Mouse (Mus musculus): ENCODE measurements around the gene 2310007B03Rik.
"Not testable (repeated sequence)": the region's sequence is repeated elsewhere in the genome, so short reads cannot be mapped to it uniquely, and the experiment has no call there.

2310007B03Rik gene

DNA sequence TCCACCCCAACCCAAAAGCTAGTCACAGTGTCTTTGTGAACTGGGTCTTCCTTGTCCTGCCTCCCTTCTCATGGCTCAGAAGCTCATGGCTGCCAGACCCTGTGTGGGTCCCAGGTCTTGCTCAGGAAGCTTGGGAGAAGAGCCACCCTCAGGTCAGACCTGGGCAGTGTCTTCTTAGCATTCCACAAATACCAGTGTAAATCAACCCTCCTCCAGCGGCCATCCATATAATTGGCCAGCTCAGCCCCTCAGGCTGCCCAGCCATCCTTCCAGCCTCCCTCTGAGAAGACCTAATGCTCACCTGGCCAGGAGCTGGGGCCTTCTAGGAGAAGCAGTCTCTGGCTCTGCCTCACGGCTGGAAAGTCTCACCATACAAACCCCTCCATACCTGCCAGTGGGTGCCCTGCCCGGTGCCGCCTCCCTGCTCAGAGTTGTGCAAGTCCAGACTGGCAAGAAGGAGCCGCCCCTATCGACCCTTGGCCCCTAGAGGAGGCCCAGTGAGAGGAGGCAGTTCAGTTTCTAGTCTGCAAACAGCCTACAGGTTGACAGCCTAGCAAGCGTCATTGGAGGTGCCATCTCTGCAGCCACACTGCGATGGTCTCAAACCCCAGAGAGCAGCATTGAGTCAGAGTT is at the start of gene 2310007B03Rik:
Gene 2310007B03Rik (minus strand): TSS at position 448 of the 633 bp plus-strand sequence.
- DNase-seq = peak; percentile 58 to 77

DNA sequence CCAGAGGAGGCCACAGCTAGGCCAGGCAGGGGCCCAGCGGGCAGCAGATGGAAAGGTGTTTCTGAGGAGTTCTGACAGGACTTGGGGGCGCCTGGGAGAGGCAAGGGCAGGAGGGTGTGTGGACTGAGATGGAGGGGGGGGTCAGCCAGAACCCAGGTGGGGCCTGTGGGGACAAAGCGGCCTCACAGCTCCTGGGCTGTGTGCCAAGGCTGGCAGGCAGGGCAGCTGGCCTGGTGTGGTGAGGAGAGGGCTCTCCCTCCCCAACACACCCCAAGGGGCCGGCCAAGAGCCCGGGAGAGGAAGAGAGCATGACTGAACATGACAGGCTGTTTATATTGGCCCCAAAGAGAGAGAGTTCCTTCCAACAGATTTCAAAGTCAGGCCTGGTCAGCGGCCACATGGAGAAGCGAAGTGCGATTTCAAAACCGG is 49.5 kb upstream of the 2310007B03Rik start:
- peak; percentile 40 to 67 for DNase-seq

DNA sequence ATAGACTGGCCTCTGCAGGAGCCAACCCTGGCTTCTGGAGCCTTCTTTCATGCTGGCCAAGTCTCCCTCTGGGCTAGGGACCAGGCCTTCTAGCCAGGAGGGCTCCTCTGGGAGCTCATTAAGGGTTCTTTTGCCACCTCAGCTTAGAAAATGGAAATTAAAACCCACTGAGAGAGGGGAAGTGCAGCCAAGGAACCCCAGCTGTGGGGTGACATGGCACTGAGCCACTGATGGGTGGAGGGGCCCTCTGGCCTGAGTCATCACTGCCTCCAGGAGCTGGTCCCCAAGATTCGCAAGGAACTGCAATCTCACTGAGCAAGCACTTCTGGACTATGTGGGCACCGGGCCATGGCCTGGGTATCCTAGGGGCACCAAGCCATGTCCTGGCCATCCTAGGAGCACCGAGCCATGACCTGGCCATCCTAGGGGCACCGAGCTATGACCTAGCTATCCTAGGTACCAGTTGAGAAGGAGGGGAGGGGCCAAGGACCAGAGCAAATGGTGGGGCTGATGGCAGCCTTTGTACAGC is 46.9 kb upstream of the 2310007B03Rik start:
- no peak for DNase-seq

GRCm38 (mm10) chr1:93206277-93206970 is 45.7 kb upstream of the 2310007B03Rik start:
- no peak for DNase-seq

- DNase-seq = no peak
Measured at GRCm38 (mm10) chr1:93197916-93198315, 37.2 kb upstream of the 2310007B03Rik start.

DNA sequence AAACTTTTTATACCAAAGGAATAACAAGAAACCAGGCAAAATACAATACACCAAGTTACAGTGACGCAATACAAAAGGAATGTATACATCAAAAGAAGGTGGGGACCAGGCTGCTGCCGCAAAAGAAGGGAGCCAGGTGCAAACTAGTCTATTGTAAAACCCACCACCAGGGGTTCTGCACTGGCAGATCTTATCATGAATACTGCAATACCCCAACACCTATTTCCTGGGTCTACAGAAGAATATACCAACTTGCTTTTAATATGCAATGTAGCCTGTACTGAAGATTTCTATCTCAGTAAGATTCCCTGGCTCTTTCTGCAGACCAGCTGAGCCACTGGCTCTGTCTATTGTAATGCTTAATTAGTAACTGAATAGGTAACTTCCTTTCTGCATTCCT is 36.7 kb upstream of the 2310007B03Rik start:
- not testable (repeated sequence) for DNase-seq

- no peak for DNase-seq
Measured at GRCm38 (mm10) chr1:93194961-93195360, 34.2 kb upstream of the 2310007B03Rik start.

GRCm38 (mm10) chr1:93190726-93191305 is 30.1 kb upstream of the 2310007B03Rik start:
- DNase-seq = no peak

DNA sequence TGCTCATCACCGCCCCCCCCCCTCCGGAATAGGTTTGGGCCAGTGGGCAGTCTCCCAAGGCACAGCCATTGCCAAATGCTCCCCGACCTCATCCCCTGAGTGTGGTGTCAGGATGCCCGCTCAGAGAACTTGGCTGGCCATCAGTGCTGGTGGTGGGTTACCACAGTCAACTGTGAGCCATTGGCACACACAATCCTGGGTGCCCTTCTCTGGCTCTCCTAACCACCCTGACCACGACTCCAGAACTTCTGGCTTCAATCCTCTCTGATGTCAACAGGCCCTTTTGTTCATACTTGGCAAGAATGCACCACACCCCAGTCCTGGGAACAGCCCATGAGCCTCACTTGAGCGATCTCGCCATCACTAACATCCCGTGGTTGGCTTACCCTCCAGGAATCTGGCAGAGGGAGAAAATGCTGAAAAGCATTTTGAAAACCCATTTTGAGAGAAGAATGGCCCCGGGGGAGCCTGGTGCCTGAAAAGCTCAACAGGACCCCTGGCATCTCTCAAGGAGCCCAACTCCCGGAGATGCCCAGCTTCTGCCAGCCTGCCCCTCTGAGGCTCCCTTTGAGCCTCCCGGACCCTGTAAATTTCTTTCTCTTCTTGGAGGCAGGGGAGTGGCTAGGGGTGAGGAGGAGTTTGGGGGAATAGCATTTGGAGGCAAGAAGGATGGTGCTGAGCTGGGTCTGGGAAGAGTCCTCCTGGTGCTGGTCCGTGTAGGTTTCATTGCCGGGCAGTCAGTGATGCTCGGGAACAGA is 23.5 kb upstream of the 2310007B03Rik start:
- no peak for DNase-seq

DNA sequence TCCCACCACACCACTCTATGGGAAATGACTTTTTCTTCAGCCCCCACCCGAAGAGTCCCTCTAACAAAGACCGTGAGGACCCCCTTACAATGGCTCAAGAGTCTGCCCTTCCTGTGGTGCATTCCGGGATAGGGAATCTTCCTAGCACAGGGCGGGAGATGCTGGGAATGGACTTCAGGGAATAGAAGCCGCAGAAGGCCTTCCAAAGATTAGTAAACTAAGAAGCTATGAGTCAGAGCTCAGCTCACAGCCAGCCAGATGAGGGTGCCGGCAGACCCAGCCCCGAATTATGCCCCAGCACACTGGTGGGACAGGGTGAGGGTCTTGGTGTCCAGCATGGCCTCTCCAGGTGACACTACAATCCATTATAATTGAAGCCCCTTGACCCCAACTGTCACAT is 21.5 kb upstream of the 2310007B03Rik start:
- no peak for DNase-seq

- DNase-seq = peak in 1 of 2 experiments; percentile 24
Measured at GRCm38 (mm10) chr1:93176525-93177332, 16.0 kb upstream of the 2310007B03Rik start.

GRCm38 (mm10) chr1:93175849-93176248 is 15.1 kb upstream of the 2310007B03Rik start:
- no peak for DNase-seq

- DNase-seq = peak; percentile 53 to 76
Measured at GRCm38 (mm10) chr1:93174399-93174798, 13.7 kb upstream of the 2310007B03Rik start.

- DNase-seq = no peak
Measured at GRCm38 (mm10) chr1:93173665-93174064, 12.9 kb upstream of the 2310007B03Rik start.

DNA sequence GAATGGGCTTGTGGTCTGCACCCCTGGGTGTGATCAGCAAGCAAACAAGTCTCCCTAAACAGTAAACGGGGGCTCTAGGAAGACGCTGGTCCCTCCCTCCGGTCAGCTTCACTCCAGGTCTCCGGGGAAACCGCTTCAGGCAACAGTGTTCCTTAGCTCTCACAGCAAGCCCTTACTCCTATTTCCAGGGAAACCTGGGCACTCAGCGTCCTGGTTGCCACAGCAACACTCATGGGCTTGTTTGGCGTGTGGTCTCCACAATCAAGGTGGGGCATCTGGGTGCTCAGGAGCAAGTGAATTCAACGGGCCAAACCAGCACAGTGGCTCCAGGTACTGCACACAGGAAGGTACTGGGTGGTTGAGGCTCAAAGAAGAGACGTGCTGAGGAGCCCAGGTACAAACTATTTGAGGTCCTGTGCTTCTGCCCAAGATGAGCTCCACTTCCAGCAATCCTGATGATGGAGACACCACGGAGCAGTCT is 7.6 kb upstream of the 2310007B03Rik start, which contains the start of gene Crocc2:
Gene Crocc2 (plus strand): TSS at position 431 of the 481 bp plus-strand sequence.
- DNase-seq = no peak

DNA sequence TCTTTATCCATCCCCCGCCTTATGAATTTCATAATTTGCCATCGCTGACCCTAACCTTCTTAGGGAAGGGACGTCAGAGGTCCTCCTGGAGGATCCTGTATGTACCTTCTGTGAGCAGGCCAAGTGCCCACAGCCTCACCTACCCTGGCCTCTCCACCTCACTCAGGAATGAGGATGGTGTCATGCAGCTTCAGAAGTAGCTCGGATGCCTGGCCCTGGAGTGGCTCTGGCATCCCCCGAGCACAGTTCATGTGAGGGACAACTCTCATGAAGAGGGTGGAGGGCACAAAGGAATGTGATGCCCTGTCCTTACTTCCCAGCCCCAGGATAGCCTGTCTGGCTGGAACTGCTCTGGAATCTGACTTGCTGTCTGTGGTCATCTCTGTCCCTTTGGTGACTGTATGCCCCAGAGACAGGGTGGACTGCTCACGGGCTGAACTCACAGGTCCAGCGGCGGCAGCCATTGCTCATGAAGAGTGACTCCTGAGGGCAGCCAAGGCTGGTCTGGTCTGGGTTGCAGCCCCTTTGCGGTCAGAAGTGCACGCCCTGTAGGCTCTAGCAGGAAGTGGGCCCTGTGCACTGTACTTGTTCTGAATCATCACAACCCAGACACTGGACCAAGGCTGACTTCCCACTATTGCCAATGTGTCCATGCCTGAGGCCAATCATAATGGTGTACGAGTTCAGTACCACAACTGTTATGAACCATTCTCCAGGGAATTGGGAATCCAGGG is 5.8 kb upstream of the 2310007B03Rik start:
- no peak for DNase-seq

DNA sequence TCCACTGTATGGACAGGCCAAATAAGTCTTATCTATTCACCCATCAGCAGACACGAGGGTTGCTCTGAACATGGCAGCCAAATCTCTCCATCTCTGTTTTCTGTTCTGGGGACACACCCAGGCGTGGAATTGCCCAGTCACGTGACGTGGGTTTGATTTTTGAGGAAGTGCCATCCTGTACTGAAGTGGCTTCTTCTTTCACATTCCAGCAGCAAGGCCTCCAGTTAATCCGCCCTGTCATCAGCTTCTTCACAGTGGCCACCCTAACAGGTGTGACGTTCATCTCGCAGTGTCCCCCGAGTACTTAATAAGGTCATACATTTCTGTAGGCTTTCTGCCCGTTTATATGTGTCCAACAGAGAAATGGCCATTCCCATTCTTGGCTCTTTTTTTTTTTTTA is 4.7 kb upstream of the 2310007B03Rik start:
- no peak for DNase-seq

DNA sequence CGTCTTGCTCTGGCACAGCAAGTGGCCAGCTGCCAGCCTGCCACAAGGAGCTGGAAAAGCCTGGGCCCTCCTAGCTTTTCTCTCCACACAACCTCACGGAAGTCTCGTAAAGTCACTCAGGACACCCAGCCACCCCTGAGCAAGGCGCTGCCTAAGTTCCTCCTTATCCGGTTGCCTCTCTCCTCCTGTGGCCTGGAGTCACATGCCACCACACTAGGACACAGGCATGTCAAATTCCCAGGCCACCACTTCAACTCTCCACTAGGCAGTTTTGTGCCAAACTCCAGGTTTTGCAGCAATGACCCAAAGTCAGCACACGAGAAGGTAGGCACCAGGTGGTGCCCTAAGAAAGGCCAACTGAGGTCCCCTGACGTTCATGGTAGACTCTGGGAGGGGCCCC is 1.8 kb upstream of the 2310007B03Rik start:
- no peak for DNase-seq

GRCm38 (mm10) chr1:93161921-93162320 is 1.2 kb upstream of the 2310007B03Rik start:
- no peak for DNase-seq

GRCm38 (mm10) chr1:93161350-93161749 is 602 bp upstream of the 2310007B03Rik start:
- no peak for DNase-seq

Measured in kidney, adult 8-10 months (tissue).